Mouse (Mus musculus) inflammation-experienced regulatory T-cells (primary cell): ENCODE data around the gene Zbtb21. TPM values are rescaled to one million over a fixed set of nuclear protein-coding genes. Genes with fewer than 3 reads are reported as not detected.

Experiments
- polyA plus RNA-seq, 2 experiments: library from polyadenylated mRNA; unstranded; fragments of 100-300 nt; shearing (Covaris generic); gene quantifications; one replicate each; pipeline ENCODE4 v1.2.1; 2017

The Zbtb21 gene
- 10 to 100 TPM; 12.5 to 18.2 TPM for polyA plus RNA-seq

GRCm38 (mm10) chr16:97962151-97962948 lies at the start of gene Zbtb21, which contains the start of gene C2cd2:
Zbtb21 (minus strand) TSS chr16:97962622.
C2cd2 (minus strand) TSS chr16:97962598.

GRCm38 (mm10) chr16:97996616-97997382 lies 34.4 kb upstream of the Zbtb21 start, which contains the start of gene B230307C23Rik:
B230307C23Rik (plus strand) TSS chr16:97997315.

Other genes with a start within 250 kb of the Zbtb21 start
- gene Ripk4, start 198.8 kb downstream of the Zbtb21 start, polyA plus RNA-seq: under 1 TPM; 0.24 to 0.99 TPM
- gene Prdm15, start 110.8 kb downstream of the Zbtb21 start, polyA plus RNA-seq: 10 to 100 TPM; 21.9 to 45.7 TPM
- 10 to 100 TPM; 13.8 to 14.4 TPM for gene C2cd2, start within 50 bp of the Zbtb21 start, polyA plus RNA-seq
- gene B230307C23Rik, start 34.7 kb upstream of the Zbtb21 start, polyA plus RNA-seq: 10 to 100 TPM; 29.5 to 38.7 TPM
- 10 to 100 TPM; 15.6 to 19.5 TPM for gene A630089N07Rik, start 119.8 kb upstream of the Zbtb21 start, polyA plus RNA-seq